Mouse (Mus musculus) stomach, embryonic 15.5 days (tissue): ENCODE data around the gene Dvl1. TPM values are rescaled to one million over a fixed set of nuclear protein-coding genes. Genes with fewer than 3 reads are reported as not detected.

Experiments
- ATAC-seq: fragments of 200-750 bp; cut with Nextera tagmentation; 2 replicates; pipeline ENCODE4 v1.8.0; 2017; ENCODE audit warnings: low read depth, moderate number of reproducible peaks, moderate TSS enrichment; ENCODE audit not compliant: insufficient read depth, low FRiP score
- H3K27ac ChIP-seq: fragments of 300-500 bp; sonication (generic); 2 replicates; pipeline ENCODE4 v1.5.1; 2015; ENCODE audit warnings: mild to moderate bottlenecking, inconsistent platforms
- H3K27me3 ChIP-seq: fragments of 300-500 bp; sonication (generic); replicated peaks from 2 replicates; pipeline ENCODE4 v1.6.1; 2015; ENCODE audit warnings: inconsistent platforms
- H3K36me3 ChIP-seq: fragments of 300-500 bp; sonication (generic); 2 replicates; pipeline ENCODE4 v1.6.1; 2015; ENCODE audit warnings: inconsistent platforms
- H3K4me1 ChIP-seq: fragments of 300-500 bp; sonication (generic); 2 replicates; pipeline ENCODE4 v1.6.1; 2015; ENCODE audit warnings: inconsistent platforms
- H3K4me2 ChIP-seq: fragments of 300-500 bp; sonication (generic); 2 replicates; pipeline ENCODE4 v1.6.1; 2015; ENCODE audit warnings: mild to moderate bottlenecking, inconsistent platforms
- H3K4me3 ChIP-seq: fragments of 300-500 bp; sonication (generic); replicated peaks from 2 replicates; pipeline ENCODE4 v1.5.1; 2015; ENCODE audit warnings: inconsistent platforms
- H3K9ac ChIP-seq: fragments of 300-500 bp; sonication (generic); 2 replicates; pipeline ENCODE4 v1.6.1; 2015; ENCODE audit warnings: inconsistent platforms
- H3K9me3 ChIP-seq: fragments of 300-500 bp; sonication (generic); 2 replicates; pipeline ENCODE4 v1.6.1; 2016; ENCODE audit warnings: inconsistent platforms
- WGBS: fragments of 180-500 bp; shearing (Covaris S2); methylation state at CpG from one replicate; pipeline ENCODE4 v1.1.7; 2015; 5-methylcytosine and 5-hydroxymethylcytosine counted together
- polyA plus RNA-seq: library from polyadenylated mRNA; unstranded; fragments of >200 nt; fragmentation: Nextera tagmentation; extraction: Ambion mirVana; gene quantifications from 2 replicates; pipeline ENCODE4 v1.2.1, GENCODE M21; 2015

The Dvl1 gene
- polyA plus RNA-seq, 1 experiment from 2014 or later = 13.7 TPM

- Histone ChIP-seq H3K4me3 (peak overlapping the region; percentile 85), H3K4me2 (peak overlapping the region; percentile 93), H3K27ac (peak overlapping the region; percentile 94; the same call in 1 of the 2 replicates), H3K27me3 (no peaks in the 10 kb centered on the region), H3K4me1 (peaks cover 21% of the 10 kb centered on the region), H3K36me3 (peaks cover 7% of the 10 kb centered on the region), H3K9me3 (no peaks in the 10 kb centered on the region), H3K9ac (no peak overlapping the region)
- ATAC-seq = no peak
- WGBS = 52% methylated on average over 8 of the region's 8 CpGs
Measured at GRCm38 (mm10) chr4:155830596-155830995, 16.6 kb upstream of the Dvl1 start.

GRCm38 (mm10) chr4:155831205-155831766, 15.9 kb upstream of the Dvl1 start, which contains the start of gene Aurkaip1:
Gene Aurkaip1 (plus strand): TSS chr4:155831272.
- Histone ChIP-seq H3K27ac (peak within 1 kb of the TSS; percentile 94), H3K4me3 (peak within 1 kb of the TSS; percentile 85), H3K36me3 (peaks cover 7% of the 10 kb centered on the region), H3K4me2 (peak within 1 kb of the TSS; percentile 93), H3K27me3 (no peaks in the 10 kb centered on the region), H3K9ac (peak within 1 kb of the TSS; percentile 91), H3K4me1 (peaks cover 21% of the 10 kb centered on the region), H3K9me3 (no peaks in the 10 kb centered on the region)
- WGBS = 0% methylated on average over 49 of the region's 49 CpGs
- ATAC-seq = peak; percentile 94

GRCm38 (mm10) chr4:155831831-155832230, 15.4 kb upstream of the Dvl1 start:
- Histone ChIP-seq H3K27me3 (no peaks in the 10 kb centered on the region), H3K9ac (peak overlapping the region; percentile 91), H3K4me1 (peaks cover 21% of the 10 kb centered on the region), H3K4me2 (peak overlapping the region; percentile 93), H3K4me3 (peak overlapping the region; percentile 85), H3K27ac (peak overlapping the region; percentile 94), H3K36me3 (peaks cover 7% of the 10 kb centered on the region), H3K9me3 (no peaks in the 10 kb centered on the region)
- ATAC-seq = 0 out of 2 replicates have a peak, but pooled peaks have one; percentile 0
- WGBS = under 1% methylated on average over 25 of the region's 25 CpGs

GRCm38 (mm10) chr4:155832321-155832720, 14.9 kb upstream of the Dvl1 start:
- Histone ChIP-seq H3K4me2 (peak overlapping the region; percentile 93), H3K9ac (peak overlapping the region; percentile 91), H3K4me1 (peaks cover 23% of the 10 kb centered on the region), H3K36me3 (peaks cover 7% of the 10 kb centered on the region), H3K27ac (peak overlapping the region; percentile 94; the same call in 1 of the 2 replicates), H3K9me3 (no peaks in the 10 kb centered on the region), H3K27me3 (no peaks in the 10 kb centered on the region), H3K4me3 (peak overlapping the region; percentile 85)
- no peak for ATAC-seq
- 52% methylated on average over 10 of the region's 10 CpGs for WGBS

GRCm38 (mm10) chr4:155833234-155833633, 14.0 kb upstream of the Dvl1 start:
- Histone ChIP-seq H3K9ac (no peak overlapping the region), H3K36me3 (peaks cover 7% of the 10 kb centered on the region), H3K27ac (peak overlapping the region; percentile 27; the same call in 1 of the 2 replicates), H3K27me3 (no peaks in the 10 kb centered on the region), H3K4me1 (peaks cover 32% of the 10 kb centered on the region), H3K4me2 (no peak overlapping the region), H3K4me3 (no peak overlapping the region; the same call in 1 of the 2 replicates), H3K9me3 (no peaks in the 10 kb centered on the region)
- WGBS = 84% methylated on average over 4 of the region's 4 CpGs
- ATAC-seq = no peak

- 0 out of 2 replicates have a peak, but pooled peaks have one; percentile 7 for ATAC-seq
- peaks cover 37% of the 10 kb centered on the region for H3K4me1 ChIP-seq
- H3K4me2 ChIP-seq = no peak overlapping the region
- peaks cover 7% of the 10 kb centered on the region for H3K36me3 ChIP-seq
- H3K27ac ChIP-seq = peak overlapping the region; percentile 80
- H3K9ac ChIP-seq = no peak overlapping the region
- H3K9me3 ChIP-seq = no peaks in the 10 kb centered on the region
- H3K4me3 ChIP-seq = no peak overlapping the region
- 26% methylated on average over 2 of the region's 2 CpGs for WGBS
- H3K27me3 ChIP-seq = no peaks in the 10 kb centered on the region
Measured at GRCm38 (mm10) chr4:155833836-155834235, 13.4 kb upstream of the Dvl1 start.

- Histone ChIP-seq H3K27me3 (no peaks in the 10 kb centered on the region), H3K4me3 (no peak overlapping the region), H3K9ac (no peak overlapping the region), H3K4me1 (peaks cover 57% of the 10 kb centered on the region), H3K36me3 (peaks cover 9% of the 10 kb centered on the region), H3K4me2 (no peak overlapping the region; the same call in 1 of the 2 replicates), H3K27ac (peak overlapping the region; percentile 96), H3K9me3 (no peaks in the 10 kb centered on the region)
- WGBS = 59% methylated on average over 11 of the region's 11 CpGs
- no peak for ATAC-seq
Measured at GRCm38 (mm10) chr4:155837404-155838010, 9.7 kb upstream of the Dvl1 start.

- Histone ChIP-seq H3K4me3 (no peak overlapping the region), H3K9ac (no peak overlapping the region), H3K4me2 (peak overlapping the region; percentile 88), H3K9me3 (no peaks in the 10 kb centered on the region), H3K27me3 (no peaks in the 10 kb centered on the region), H3K27ac (peak overlapping the region; percentile 96), H3K36me3 (0 out of 2 replicates have a peak, but pooled peaks cover 3% of the 10 kb centered on the region), H3K4me1 (peaks cover 48% of the 10 kb centered on the region)
- 43% methylated on average over 8 of the region's 8 CpGs for WGBS
- ATAC-seq = no peak
Measured at GRCm38 (mm10) chr4:155838187-155839153, 8.7 kb upstream of the Dvl1 start.

GRCm38 (mm10) chr4:155839483-155839910, 7.7 kb upstream of the Dvl1 start, which contains the start of gene Mxra8:
Gene Mxra8 (plus strand): TSS chr4:155839680.
- Histone ChIP-seq H3K36me3 (0 out of 2 replicates have a peak, but pooled peaks cover 3% of the 10 kb centered on the region), H3K4me3 (peak within 1 kb of the TSS; percentile 54), H3K9me3 (no peaks in the 10 kb centered on the region), H3K4me1 (peaks cover 40% of the 10 kb centered on the region), H3K9ac (peak within 1 kb of the TSS; percentile 42), H3K27ac (peak within 1 kb of the TSS; percentile 96), H3K27me3 (no peaks in the 10 kb centered on the region), H3K4me2 (peak within 1 kb of the TSS; percentile 88)
- peak; percentile 85 for ATAC-seq
- 4% methylated on average over 16 of the region's 16 CpGs for WGBS

- Histone ChIP-seq H3K4me1 (peaks cover 40% of the 10 kb centered on the region), H3K4me3 (peak overlapping the region; percentile 54), H3K36me3 (0 out of 2 replicates have a peak, but pooled peaks cover 3% of the 10 kb centered on the region), H3K27ac (peak overlapping the region; percentile 96), H3K4me2 (peak overlapping the region; percentile 88), H3K9me3 (no peaks in the 10 kb centered on the region), H3K9ac (peak overlapping the region; percentile 42), H3K27me3 (no peaks in the 10 kb centered on the region)
- 9% methylated on average over 8 of the region's 8 CpGs for WGBS
- no peak for ATAC-seq
Measured at GRCm38 (mm10) chr4:155840076-155841002, 6.9 kb upstream of the Dvl1 start.
